Mouse (Mus musculus) limb, embryonic 12.5 days (tissue): ENCODE measurements around the gene Gm5901. TPM values are rescaled to one million over a fixed set of nuclear protein-coding genes. Genes with fewer than 3 reads are reported as not detected.

Experiments used
- polyA plus RNA-seq: library from polyadenylated mRNA; unstranded; fragments of >200 nt; fragmentation: Nextera tagmentation; extraction: Ambion mirVana; gene quantifications from 2 replicates; pipeline ENCODE4 v1.2.1, GENCODE M21; 2016

Gm5901 gene
- polyA plus RNA-seq, 1 experiment from 2014 or later: not detected

Other genes starting within 250 kb of the Gm5901 start
- not detected in 2 replicates for gene Olfr683, start 228.0 kb upstream of the Gm5901 start, polyA plus RNA-seq
- not detected in 2 replicates for gene Olfr684, start 211.4 kb upstream of the Gm5901 start, polyA plus RNA-seq
- gene Olfr685, start 189.0 kb upstream of the Gm5901 start, polyA plus RNA-seq: not detected in 2 replicates
- gene Olfr686, start 167.6 kb upstream of the Gm5901 start, polyA plus RNA-seq: not detected in 2 replicates
- gene Olfr688, start 86.9 kb upstream of the Gm5901 start, polyA plus RNA-seq: not detected in 2 replicates
- gene Olfr689, start 63.9 kb upstream of the Gm5901 start, polyA plus RNA-seq: not detected in 2 replicates
- not detected in 2 replicates for gene Olfr690, start 40.9 kb upstream of the Gm5901 start, polyA plus RNA-seq
- gene Olfr691, start 32.8 kb upstream of the Gm5901 start, polyA plus RNA-seq: not detected in 2 replicates
- not detected in 2 replicates for gene Olfr692, start 6.8 kb upstream of the Gm5901 start, polyA plus RNA-seq
- gene Fam160a2, start 25.0 kb downstream of the Gm5901 start, polyA plus RNA-seq: 45.5 and 47.8 TPM in 2 replicates
- gene Cnga4, start 29.5 kb downstream of the Gm5901 start, polyA plus RNA-seq: not detected in 2 replicates
- gene Cckbr, start 50.7 kb downstream of the Gm5901 start, polyA plus RNA-seq: not detected in 2 replicates
- 23.2 and 24.8 TPM in 2 replicates for gene Cavin3, start 107.3 kb downstream of the Gm5901 start, polyA plus RNA-seq
- 29.9 and 31.4 TPM in 2 replicates for gene Smpd1, start 179.3 kb downstream of the Gm5901 start, polyA plus RNA-seq
- 62.7 and 66.4 TPM in 2 replicates for gene Apbb1, start 206.6 kb downstream of the Gm5901 start, polyA plus RNA-seq
- 0.23 and 0.37 TPM in 2 replicates for gene Hpx, start 225.1 kb downstream of the Gm5901 start, polyA plus RNA-seq